Mouse (Mus musculus) adrenal gland, adult 10 weeks (tissue): ENCODE results near the gene Pde6h. TPM values are rescaled to one million over a fixed set of nuclear protein-coding genes. Genes with fewer than 3 reads are reported as not detected.

Source experiments
- polyA plus RNA-seq: library from polyadenylated mRNA; stranded (reverse); fragments of 350-450 nt; fragmentation: Illumina TruSeq; extraction: RNeasy Lipid Tissue Mini Kit (QIAGEN cat#74804); gene quantifications from one replicate; pipeline ENCODE4 v1.2.3, GENCODE M21; 2014; ENCODE audit warnings: low read depth, low replicate concordance

Gene Pde6h
- polyA plus RNA-seq, result not detected

DNA sequence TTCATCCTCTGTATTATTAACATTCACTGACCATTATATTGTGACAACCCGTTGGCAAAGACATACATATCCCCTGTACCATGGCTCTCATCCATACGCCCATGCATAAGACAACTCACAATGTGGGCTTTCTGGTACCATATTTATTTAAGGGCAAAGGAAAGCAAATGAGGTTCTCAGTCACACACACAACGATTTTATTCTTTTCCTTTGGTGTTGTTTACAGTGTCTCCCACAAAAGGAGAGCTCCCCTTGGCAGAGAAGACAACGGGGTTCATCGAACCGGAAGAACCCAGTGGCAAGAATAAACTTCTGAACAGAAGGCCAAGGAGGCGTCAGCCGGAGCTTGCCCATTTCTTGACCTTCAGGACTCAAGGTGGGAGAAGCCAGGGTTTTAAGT lies at the start of gene Pde6h:
Pde6h (plus strand) TSS at position 301 of the 400 bp plus-strand sequence.

DNA sequence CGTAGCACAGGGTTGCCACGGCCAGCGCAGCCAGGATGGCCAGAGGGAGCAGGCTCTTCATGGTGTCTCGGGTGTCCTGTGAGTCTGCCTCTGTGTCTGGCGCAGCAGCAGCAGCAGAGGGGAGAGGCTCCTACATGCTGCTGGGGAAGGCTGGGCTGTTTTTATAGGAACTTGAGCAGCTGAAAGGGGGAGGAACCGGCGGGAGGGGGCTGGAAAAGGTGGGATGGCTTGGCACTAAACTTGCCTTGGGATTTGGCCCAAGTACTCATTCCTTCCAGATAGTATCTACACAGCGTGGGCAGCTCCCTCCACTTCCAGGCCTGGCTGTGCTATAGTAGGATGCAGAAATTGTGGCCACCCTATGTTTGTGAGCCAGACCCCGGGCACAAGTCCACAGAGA lies 48.0 kb upstream of the Pde6h start, which contains the start of gene Mgp:
Mgp (minus strand) TSS at position 154 of the 400 bp plus-strand sequence.

DNA sequence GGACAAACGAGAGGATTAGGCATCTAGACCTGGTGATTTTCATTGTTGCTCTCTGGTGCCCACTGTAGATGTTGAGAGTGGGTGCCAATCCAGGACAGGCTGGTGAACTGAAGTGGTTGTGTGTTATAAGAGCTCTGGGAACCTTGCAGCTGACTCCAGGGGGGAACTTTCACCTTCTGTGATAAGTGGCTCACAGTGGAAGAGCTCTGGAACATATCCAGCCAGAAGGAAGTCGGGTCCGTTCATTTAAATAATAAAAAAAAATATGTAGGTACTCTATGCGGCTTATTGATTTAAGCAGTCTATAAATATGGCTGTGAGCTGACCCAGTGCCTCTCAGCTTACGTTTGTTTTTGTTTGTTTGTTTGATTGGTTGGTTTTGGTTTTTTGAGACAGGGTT lies 1.6 kb upstream of the Pde6h start, which contains the start of gene Erp27:
Erp27 (minus strand) TSS at position 101 of the 400 bp plus-strand sequence.

DNA sequence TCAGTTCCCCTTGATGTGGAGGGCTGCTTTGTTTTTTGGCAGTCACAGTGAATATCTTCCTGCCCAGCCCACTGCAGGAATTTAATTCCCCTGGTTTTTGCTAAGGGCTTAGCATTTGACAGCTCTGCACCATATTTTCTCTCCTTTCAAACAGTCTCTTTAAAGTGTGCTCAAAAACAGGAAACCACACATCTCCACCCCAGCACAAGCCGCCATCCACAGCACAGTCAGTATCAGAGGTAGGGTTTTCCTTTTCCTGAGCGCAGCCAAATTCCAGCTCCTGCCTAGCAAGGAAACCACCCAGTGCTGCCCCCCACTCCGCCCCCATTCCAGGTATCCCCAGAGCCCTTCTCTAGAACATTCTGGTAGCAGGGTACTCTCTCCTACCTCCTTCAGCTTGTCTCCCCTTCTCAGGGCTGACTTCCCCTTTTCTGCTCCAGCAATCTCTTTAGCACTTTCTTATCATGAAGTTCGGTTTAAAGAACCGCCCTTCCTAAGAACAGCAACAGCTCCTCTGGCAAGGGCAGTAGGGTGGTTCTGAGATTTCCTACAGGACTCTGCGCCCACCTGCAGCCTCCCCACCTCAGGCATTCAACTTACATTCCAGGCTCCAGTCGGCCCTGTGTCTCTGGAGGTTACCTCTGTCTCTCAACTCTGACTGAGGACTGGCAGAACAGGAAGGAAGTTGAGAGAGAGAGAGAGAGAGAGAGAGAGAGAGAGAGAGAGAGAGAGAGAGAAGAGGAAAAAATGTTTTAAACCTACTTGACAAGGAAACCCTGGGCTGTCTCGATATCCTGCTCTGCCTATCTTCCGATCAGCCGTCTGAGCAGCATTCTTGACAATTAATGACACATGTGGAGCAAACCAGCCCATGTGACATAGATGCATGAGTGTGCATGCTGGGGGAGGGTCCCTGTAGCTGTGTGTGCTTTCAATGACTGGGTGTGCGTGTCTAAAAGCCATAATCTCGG lies 17.7 kb downstream of the Pde6h start, which contains the start of gene Arhgdib:
Arhgdib (minus strand) TSS at position 849 of the 971 bp plus-strand sequence.

Other genes with a start within 250 kb of the Pde6h start
- not detected for gene Gucy2c, start 142.1 kb upstream of the Pde6h start, polyA plus RNA-seq
- gene Hist4h4, start 119.4 kb upstream of the Pde6h start, polyA plus RNA-seq, result not detected
- gene H2afj, start 115.6 kb upstream of the Pde6h start, polyA plus RNA-seq, result 11.4 TPM
- 0.70 TPM for gene BC049715, start 96.2 kb upstream of the Pde6h start, polyA plus RNA-seq
- gene Wbp11, start 95.6 kb upstream of the Pde6h start, polyA plus RNA-seq, result 102 TPM
- 0.93 TPM for gene Smco3, start 88.4 kb upstream of the Pde6h start, polyA plus RNA-seq
- 4.3 TPM for gene Art4, start 66.1 kb upstream of the Pde6h start, polyA plus RNA-seq
- gene Mgp, start 48.0 kb upstream of the Pde6h start, polyA plus RNA-seq, result 110 TPM
- not detected for gene Erp27, start 1.7 kb upstream of the Pde6h start, polyA plus RNA-seq
- 21.1 TPM for gene Arhgdib, start 18.1 kb downstream of the Pde6h start, polyA plus RNA-seq
- gene Rerg, start 246.7 kb downstream of the Pde6h start, polyA plus RNA-seq, result 289 TPM